Comparison of ENCODE assay signal across 7 mouse cellular contexts in genomic region chr2:165880501-165881182, GRCm38 (mm10). TPM values are rescaled to one million over a fixed set of nuclear protein-coding genes. Genes with fewer than 3 reads are reported as not detected.
DNase-seq lines count a peak whose midpoint lies in the region; ATAC-seq and TF ChIP-seq lines count a peak whose summit lies in the region.

No protein-coding gene starts in this region.

- TF ChIP-seq CTCF in midbrain, postnatal 0 days (IDR thresholded peaks at IDR 0.05) = no peak
- no peak for TF ChIP-seq CTCF in thymus, adult 2 months (IDR thresholded peaks at IDR 0.05; ENCODE audit: borderline replicate concordance, control insufficient read depth, extremely low read depth, insufficient read depth, low read length, poor library complexity)

- no peak for TF ChIP-seq POLR2A in thymus, adult 2 months (IDR thresholded peaks at IDR 0.05; ENCODE audit: control insufficient read depth, extremely low read depth, insufficient read depth, low read length, poor library complexity)

- H3K9me3 ChIP-seq in hindbrain, embryonic 15.5 days = no peaks in the 10 kb centered on the region
- no peaks in the 10 kb centered on the region for H3K9me3 ChIP-seq in limb, embryonic 15.5 days
- H3K9me3 ChIP-seq in midbrain, postnatal 0 days (ENCODE audit: low read length) = no peaks in the 10 kb centered on the region

- H3K36me3 ChIP-seq in hindbrain, embryonic 15.5 days = no peaks in the 10 kb centered on the region
- H3K36me3 ChIP-seq in limb, embryonic 15.5 days = no peaks in the 10 kb centered on the region
- no peaks in the 10 kb centered on the region for H3K36me3 ChIP-seq in midbrain, postnatal 0 days (ENCODE audit: insufficient read depth, low read length)
- H3K36me3 ChIP-seq in thymus, adult 2 months (ENCODE audit: control insufficient read depth, insufficient read depth, low read length) = peaks cover 11% of the 10 kb centered on the region; the same call in 1 of the 2 replicates

- WGBS in hindbrain, embryonic 15.5 days = 3% methylated on average over 15 of the region's 15 CpGs
- WGBS in limb, embryonic 15.5 days = 6% methylated on average over 15 of the region's 15 CpGs
- 5% methylated on average over 15 of the region's 15 CpGs for WGBS in midbrain, postnatal 0 days
- 91% methylated on average over 15 of the region's 15 CpGs for WGBS in thymus, adult 2 months

- 0 out of 2 replicates have a peak, but pooled peaks have one; percentile 3 for ATAC-seq in hindbrain, embryonic 15.5 days (ENCODE audit: low FRiP score, low read depth)
- ATAC-seq in limb, embryonic 15.5 days (ENCODE audit: insufficient number of reproducible peaks, low FRiP score, low TSS enrichment, low read depth) = no peak
- ATAC-seq in midbrain, postnatal 0 days (ENCODE audit: low FRiP score) = no peak

- peak overlapping the region; percentile 37 for H3K4me3 ChIP-seq in hindbrain, embryonic 15.5 days
- no peak overlapping the region for H3K4me3 ChIP-seq in limb, embryonic 15.5 days
- peak overlapping the region; percentile 13; the same call in 1 of the 2 replicates for H3K4me3 ChIP-seq in midbrain, postnatal 0 days (ENCODE audit: low read depth, low read length)
- H3K4me3 ChIP-seq in thymus, adult 2 months (ENCODE audit: control insufficient read depth, insufficient read depth, low read length) = no peak overlapping the region

- H3K9ac ChIP-seq in hindbrain, embryonic 15.5 days = peak overlapping the region; percentile 55
- H3K9ac ChIP-seq in limb, embryonic 15.5 days = no peak overlapping the region
- peak overlapping the region; percentile 75 for H3K9ac ChIP-seq in midbrain, postnatal 0 days (replicated peaks; ENCODE audit: low read length, poor library complexity, severe bottlenecking)

- H3K4me1 ChIP-seq in hindbrain, embryonic 15.5 days (replicated peaks) = peaks cover 96% of the 10 kb centered on the region
- peaks cover 98% of the 10 kb centered on the region for H3K4me1 ChIP-seq in limb, embryonic 15.5 days
- H3K4me1 ChIP-seq in midbrain, postnatal 0 days (ENCODE audit: insufficient read depth, low read length) = peaks cover 61% of the 10 kb centered on the region
- peaks cover 56% of the 10 kb centered on the region for H3K4me1 ChIP-seq in thymus, adult 2 months (replicated peaks; ENCODE audit: control insufficient read depth, insufficient read depth, low read length)

- no peaks in the 10 kb centered on the region for H3K27me3 ChIP-seq in hindbrain, embryonic 15.5 days
- no peaks in the 10 kb centered on the region for H3K27me3 ChIP-seq in limb, embryonic 15.5 days
- no peaks in the 10 kb centered on the region for H3K27me3 ChIP-seq in midbrain, postnatal 0 days (ENCODE audit: insufficient read depth, low read length)
- H3K27me3 ChIP-seq in thymus, adult 2 months (ENCODE audit: control insufficient read depth, insufficient read depth, low read length) = no peaks in the 10 kb centered on the region

- peak overlapping the region; percentile 100 for H3K27ac ChIP-seq in hindbrain, embryonic 15.5 days (replicated peaks)
- peak overlapping the region; percentile 100 for H3K27ac ChIP-seq in limb, embryonic 15.5 days
- H3K27ac ChIP-seq in midbrain, postnatal 0 days (ENCODE audit: low read depth, low read length) = peak overlapping the region; percentile 100
- H3K27ac ChIP-seq in thymus, adult 2 months (ENCODE audit: control insufficient read depth, insufficient read depth, low read length) = no peak overlapping the region

- H3K4me2 ChIP-seq in hindbrain, embryonic 15.5 days = peak overlapping the region; percentile 73
- H3K4me2 ChIP-seq in limb, embryonic 15.5 days = peak overlapping the region; percentile 49
- H3K4me2 ChIP-seq in midbrain, postnatal 0 days (ENCODE audit: low read depth, low read length, poor library complexity, severe bottlenecking) = peak overlapping the region; percentile 63

- peak; percentile 77 for DNase-seq in adrenal gland, adult 8-10 months
- peak; percentile 98 for DNase-seq in cerebellum, adult 9-11 months
- peak; percentile 83 to 92 for DNase-seq in gastrocnemius, adult 8-10 months (ENCODE audit: low spot score in 2 of 2)
- peak; percentile 68 for DNase-seq in midbrain, postnatal 0 days (ENCODE audit: low spot score)
- no peak for DNase-seq in thymus, adult 2 months

RNA-seq across cellular contexts. Expression of gene Zmynd8, which starts 18.2 kb away (rescaled TPM):
- total RNA-seq in adrenal gland, adult 8-10 months (2022) = 10 to 100 TPM; 51.7 to 94.5 (median 70.6) TPM
- 10 to 100 TPM; 11.4 to 14.4 (median 13.5) TPM for total RNA-seq in gastrocnemius, adult 8-10 months (2022)
- 71.8 and 79.2 TPM in 2 replicates for polyA plus RNA-seq in hindbrain, embryonic 15.5 days (2015; fragmentation: Nextera tagmentation; extraction: Ambion mirVana)
- 40.4 and 52.2 TPM in 2 replicates for polyA plus RNA-seq in limb, embryonic 15.5 days (2015; fragmentation: Nextera tagmentation; extraction: Ambion mirVana)
- 55.9 and 73.4 TPM in 2 replicates for total RNA-seq in midbrain, postnatal 0 days (2014; rRNA removed)
- 56.8 and 59.0 TPM in 2 replicates for polyA plus RNA-seq in midbrain, postnatal 0 days (2015; fragmentation: Nextera tagmentation; extraction: Ambion mirVana)
- 30.3 and 30.9 TPM in 2 replicates for polyA plus RNA-seq in thymus, adult 2 months (2012; rRNA removed)

Comparison
In these comparisons a context has a peak if more than half of its experiments do, and no peak if none do; other contexts are left out.
1. H3K4me3 ChIP-seq: peak in hindbrain, embryonic 15.5 days (single experiment) and midbrain, postnatal 0 days (single experiment); none in limb, embryonic 15.5 days (single experiment) and thymus, adult 2 months (single experiment).
2. Peak in every context shown above with its lines, with median percentiles within 50 percentile points of each other: H3K4me2 ChIP-seq.